Mouse (Mus musculus) mesoderm, embryonic 11.5 days (tissue): ENCODE results near the gene Znhit3.

Experiments used
- DNase-seq: peaks from one replicate; pipeline ENCODE4 v3.0.0-alpha.2; 2012; ENCODE audit warnings: low read depth, low spot score

The Znhit3 gene

DNA sequence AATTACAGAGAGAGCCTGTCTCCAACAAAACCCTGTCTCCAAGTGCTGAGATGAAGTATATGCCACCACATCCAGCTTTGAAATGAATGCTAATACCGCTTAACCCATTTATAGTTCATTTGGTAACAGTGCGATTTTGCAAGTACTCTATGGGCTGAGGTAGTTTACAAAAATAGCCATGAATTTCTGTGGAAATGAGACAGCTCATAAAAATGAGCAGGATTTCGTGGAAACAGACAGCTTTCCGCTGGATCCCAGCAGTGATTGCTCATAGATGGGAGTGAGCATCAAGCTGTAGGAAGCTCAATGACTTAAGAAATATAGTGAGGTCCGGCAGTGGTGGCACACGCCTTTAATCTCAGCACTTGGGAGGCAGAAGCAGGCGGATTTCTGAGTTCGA is 4.8 kb upstream of the Znhit3 start:
- no peak for DNase-seq

DNA sequence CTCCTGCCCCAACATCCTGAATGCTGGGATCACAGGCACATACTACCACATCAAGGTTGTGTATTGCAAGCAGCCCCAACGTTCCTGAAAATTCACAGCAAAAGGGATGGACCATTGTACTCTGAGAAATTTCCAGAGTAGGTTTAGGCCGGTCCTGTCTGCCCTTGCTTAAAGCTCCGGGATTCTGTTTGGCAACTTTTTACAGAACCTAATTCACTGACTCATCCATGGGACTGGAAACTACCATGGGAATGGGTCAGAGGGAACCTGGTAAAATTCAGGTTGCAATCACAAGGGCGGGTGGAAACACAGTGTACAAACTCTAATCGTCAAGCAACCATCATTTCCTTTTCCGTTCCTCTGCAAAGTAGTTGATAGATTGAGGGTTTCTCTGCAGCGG is 3.8 kb upstream of the Znhit3 start:
- no peak for DNase-seq

DNA sequence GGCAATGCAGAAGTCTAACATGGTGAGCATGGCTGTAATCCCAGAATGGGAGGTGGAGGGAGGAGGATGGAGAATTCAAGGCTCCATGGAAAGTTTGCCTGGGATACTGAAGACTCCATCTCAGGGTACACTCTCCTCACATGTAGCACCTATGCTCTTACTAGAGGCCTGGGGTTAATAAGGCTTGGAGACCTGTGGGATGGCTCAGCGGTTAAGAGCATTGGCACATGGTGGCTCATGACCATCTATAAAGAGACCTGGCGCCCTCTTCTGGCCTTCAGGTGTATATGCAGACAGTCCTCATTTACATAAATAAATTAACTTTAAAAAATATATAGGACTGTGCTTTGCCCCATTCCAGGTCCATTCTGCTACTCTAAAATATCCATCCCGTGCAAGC is 3.1 kb upstream of the Znhit3 start:
- peak; percentile 40 for DNase-seq

DNA sequence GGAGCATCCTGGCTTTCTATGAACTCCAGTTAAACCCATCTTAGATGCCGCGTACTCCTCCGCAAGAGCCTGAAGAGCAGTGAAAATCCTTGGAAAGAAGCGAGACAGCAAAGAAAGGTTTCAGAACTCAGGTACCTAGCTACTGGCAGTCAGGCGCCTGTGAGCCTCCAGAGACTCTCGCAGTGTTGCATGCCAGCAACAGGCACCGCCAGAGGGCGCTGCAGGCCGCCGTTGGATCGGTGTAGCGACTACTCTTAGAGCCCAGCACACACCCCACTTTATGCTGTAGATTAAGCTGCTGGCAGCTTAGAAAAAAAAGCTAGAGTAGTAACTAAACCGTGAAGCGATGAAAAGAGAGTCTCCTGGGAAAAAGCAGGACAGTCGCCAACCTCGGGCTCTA is 2.3 kb upstream of the Znhit3 start:
- DNase-seq: peak; percentile 88

DNA sequence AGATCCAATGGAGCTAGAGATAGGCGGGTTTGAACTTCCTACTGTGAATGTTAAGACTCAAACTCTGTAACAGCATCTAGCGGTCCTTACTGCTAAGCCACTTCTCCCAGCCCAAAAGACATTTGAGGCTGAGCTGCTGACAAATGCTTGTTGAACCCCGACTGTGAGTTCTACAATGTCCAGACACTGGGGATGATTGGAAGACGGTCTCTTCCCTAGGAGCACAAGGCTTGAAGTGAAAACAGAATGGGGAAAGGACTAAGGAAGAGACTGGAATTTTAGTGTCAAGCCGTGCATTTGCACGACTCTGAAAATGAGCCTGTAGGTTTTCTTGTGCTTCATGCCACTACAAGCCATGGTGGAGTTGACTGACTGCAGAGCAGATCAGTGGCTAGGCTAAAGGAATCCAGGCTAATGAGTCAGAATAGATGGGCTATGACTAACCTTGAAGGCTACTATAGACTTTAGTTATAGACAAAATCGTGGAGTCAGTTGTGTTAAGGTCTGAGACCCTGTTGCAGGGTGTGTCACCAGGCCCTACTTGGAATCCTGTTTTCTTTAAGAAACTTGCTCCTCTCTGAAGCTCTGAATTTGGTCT is 636 bp upstream of the Znhit3 start:
- no peak for DNase-seq

DNA sequence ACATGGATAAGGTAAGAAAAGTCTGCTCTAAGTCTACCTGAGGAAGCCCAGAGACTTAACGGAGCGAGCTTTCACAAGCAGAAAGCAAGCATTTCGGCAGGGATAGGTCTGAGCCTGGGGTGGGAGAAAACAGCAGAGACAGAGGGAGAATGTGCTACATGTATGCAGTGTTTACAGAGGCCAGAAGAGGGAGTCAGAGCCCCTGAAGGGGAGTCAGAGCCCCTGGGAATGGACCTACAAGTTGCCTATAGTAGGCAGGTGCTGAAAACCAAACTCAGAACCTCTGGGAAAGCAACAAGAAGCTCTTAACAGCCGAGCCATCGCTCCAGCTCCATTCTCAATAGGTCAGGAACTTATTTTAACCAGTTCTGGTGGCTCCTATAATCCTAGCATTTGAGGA is 1.5 kb downstream of the Znhit3 start:
- no peak for DNase-seq

DNA sequence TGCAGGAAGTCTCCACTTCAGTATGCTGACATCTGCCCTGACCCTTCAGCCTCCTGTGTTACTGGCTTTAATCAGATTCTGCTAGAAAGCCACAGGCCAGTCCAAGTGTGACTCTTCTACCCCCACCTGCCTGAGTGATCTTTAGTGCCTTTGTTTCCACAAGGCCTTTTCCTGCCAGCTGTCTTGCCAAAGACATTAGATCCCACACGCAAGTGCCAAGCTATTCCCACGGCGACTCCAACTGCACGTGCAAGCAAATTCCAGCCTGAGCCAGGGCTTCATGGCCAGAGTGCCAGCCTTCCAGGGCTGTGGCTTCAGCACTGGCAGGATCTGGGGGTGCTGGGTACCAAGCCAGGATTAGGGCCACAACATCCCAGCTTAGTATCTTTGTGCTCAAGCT is 5.8 kb downstream of the Znhit3 start:
- DNase-seq: no peak

DNA sequence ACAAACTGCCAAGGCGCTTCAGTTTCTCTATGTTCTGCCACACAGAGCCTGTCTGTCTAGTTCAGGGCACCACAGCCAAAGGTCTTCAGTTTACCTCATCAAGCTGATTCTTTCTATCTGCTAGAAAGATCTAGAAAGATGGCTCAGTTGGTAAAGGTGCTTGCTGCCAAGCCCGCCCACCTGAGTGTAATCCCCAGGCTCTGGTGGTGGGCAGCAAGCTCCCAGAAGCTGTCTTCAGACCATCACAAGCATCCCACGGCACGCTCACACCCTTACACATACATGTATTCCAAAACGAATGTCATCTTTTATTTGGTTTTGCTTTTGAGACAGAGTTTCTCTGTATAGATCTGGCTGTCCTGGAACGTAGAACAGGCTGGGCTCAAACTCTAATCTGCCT is 7.7 kb downstream of the Znhit3 start:
- DNase-seq: no peak

DNA sequence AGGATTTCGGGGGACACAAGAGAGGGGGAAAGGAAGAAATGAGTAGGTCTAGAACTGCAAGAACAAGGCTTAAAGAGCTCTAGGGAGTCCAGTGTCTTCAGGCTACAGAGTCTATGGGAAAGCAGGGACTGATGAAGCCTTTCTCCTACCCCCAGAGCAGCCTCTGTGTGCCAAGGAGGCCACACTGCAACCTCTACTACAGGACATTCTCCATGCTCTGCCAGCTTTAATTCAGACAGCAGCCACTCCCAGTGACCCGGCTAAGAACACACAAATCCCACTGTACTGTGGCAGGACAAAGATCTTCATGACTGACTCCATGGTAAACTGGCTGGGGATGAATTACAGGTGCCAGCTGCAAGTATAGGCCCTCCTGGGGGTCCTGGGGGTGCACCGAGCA is 9.1 kb downstream of the Znhit3 start:
- DNase-seq: no peak

DNA sequence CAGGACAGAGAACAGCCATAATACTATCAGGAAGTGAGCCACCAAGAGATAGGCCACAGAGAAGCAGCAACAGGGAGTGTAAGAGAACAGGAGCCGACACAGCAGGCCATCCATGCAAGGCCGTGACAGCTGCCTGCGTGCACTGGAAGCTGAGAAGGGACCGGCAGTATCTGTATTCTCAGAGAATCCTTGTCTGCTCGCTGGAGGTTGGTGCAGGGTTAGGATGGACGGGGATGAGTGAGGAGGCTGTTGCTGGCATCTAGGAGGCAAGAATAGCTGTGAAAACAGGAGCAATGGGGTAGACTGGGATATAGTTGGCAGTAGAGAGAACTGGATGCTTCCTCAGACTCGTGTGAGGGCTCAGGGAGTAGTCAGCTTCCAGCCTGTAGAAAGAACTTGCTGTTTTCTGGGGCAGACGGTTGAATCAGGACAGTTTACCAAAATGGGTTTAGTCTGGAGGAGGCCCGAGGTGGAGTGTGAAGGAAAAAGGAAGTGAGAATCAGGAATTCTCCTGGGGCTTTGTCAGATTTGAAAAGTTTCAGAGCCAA is 11.5 kb downstream of the Znhit3 start:
- no peak for DNase-seq

DNA sequence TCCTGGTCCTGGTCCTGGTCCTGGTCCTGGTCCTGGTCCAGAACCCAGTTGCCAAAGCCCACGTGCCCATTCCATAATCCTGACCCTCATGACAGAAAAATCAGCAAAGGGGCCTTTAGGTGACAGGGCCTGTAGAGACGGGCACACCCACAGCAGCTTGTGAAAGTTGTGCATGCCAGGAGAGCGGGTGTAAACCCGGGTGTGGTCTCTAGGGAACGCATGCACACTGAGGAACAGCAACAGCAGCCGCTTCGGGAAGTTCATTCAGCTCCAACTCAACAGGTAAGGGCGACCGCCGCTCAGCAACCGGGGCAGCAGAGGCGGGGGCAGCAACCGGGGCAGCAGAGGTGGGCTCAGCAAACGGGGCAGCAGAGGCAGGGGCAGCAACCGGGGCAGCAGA is 23.1 kb downstream of the Znhit3 start:
- DNase-seq: no peak

DNA sequence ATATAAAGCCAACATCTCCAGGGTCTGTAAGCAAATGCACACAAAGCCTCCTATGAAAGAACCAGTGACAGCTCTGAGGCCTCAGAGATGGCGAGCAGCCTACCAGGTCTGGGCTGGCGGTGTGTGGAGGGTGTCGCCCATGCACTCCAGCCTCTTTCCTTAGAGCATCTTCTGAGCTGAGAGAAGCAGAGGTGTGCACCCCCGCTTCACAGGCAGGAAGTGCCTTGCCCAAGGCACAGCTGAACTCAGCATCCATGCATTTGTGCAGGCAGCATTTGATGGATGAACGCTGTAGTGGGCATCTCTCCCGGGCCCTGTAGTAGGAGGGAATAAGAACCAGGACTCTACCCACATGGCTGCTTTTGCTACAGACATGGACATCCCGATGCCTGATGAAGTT is 24.5 kb downstream of the Znhit3 start:
- DNase-seq: no peak

DNA sequence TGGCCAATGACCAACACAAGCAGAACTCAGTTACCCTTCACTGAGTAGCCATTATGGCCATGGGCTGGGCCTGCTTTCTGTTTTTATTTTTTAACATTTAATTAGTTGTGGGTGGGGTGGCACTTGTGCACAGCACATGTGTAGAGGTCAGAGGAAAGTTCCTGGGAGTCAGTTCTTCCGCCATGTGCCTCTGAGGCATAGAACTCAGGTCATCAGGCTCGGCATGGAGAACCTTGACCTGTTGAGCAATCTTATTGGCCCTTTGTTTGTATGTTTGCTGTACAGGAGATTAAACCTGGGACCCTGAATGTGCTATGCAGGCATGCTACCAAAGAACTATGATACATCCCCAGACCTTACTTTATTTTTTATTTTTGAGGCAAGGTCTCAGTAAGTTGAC is 26.7 kb downstream of the Znhit3 start:
- DNase-seq: no peak

DNA sequence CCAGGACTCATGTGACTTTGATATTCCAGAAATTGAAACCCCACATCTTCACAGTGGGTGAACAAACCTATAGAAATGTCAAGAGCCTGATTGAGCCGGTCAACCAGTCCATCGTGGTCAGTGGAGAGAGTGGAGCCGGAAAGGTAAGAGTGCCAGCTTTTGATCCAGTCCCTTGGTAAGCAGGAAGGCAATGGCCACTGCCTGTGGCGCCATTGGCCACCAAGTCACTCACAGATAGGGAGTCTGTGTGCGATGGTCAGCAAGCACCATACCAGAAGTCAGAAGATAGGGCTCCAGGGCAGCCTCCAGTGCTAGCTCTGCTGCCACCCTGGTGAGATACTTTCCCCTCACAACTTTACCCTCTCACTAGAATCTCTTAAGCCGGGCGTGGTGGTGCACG is 28.1 kb downstream of the Znhit3 start:
- DNase-seq: no peak

DNA sequence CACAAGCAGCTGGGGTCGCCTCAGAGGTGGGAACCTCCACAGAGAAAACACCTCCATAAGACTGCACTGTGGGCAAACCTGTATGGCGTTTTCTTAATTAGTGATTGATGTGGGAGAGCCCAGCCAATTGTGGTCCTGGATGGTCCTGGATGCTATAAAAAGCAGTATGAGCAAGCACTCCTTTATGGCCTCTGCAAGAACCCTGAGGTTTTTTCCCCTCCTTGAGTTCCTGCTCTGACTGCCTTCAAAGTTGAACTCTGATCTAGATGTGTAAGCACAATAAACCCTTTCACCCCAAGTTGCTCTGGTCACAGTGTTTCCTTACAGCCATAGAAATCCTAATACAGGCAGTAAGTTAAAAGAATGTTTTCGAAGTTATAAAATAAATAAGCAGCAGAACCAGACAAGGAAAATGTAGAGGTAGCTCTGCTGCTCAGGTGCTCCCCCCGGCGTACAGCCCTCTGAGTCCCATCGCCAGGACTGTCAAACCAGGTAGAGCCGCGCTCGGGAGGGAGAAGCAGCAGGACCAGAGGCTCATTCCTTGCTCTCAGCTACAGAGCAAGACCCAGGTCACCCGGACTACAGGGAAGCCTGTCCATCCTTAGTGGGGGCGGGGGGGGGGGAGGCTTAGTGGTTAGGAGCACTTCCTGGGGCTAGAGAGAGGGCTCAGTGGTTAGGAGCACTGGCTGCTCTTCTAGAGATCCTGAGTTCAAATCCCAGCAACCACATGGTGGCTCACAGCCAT is 29.2 kb downstream of the Znhit3 start:
- DNase-seq: no peak

DNA sequence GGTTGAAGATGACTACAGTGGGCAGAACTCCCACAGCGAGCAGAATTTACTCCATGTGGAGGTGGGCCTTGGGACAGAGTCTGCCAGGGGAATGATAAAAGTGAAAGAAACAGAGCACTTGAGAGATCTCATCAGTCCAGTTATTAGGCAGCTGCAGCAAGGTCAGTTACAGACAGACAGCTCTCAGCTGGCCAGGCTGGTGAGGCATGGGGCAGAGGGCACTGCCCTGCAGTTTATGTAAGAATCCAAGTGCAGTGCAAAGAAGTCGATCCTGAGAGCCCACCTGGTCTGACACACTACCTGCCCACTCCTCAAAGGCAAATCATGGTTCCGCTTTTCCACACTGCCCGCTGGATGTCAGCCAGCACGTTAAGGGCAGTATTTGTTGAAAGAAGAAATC is 29.9 kb downstream of the Znhit3 start:
- DNase-seq: no peak

DNA sequence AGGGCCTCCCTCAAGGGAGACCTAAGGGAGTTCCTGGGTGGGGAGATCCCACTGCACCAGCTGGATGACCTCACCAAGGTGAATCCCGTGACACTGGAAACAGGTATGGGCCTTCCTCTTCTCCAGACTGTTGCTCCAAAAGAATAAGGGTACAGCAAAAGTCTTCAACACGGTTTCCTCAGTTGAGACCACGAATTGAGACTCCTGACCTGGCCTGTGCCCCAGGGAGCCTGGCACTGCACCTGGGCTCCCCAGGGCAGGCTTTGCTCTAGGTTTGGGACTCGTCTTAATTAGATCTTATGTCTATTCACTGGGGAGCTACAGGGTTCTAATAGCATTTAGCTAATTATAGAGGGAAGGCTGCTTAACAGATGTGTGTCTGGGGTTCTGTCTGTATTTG is 30.9 kb downstream of the Znhit3 start:
- no peak for DNase-seq

DNA sequence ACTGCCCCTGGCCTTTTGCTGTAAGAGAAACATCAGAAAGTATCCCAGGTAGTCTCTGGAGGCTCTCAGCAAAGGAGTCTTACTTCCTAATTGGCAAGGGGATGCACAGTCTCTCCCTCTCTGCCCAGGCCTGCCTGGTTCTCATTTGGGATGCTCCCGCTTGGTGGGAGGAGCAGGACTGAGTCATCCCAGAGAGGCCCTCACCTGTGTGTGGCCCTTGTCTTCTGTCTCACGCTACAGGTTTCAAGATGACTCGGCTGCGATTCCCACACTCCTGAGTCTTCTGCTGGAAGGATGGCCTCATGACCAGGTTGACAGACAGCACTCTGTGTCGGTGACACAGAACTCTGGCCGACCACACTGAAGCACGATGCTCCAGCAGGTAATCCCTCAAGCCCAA is 33.8 kb downstream of the Znhit3 start:
- no peak for DNase-seq

DNA sequence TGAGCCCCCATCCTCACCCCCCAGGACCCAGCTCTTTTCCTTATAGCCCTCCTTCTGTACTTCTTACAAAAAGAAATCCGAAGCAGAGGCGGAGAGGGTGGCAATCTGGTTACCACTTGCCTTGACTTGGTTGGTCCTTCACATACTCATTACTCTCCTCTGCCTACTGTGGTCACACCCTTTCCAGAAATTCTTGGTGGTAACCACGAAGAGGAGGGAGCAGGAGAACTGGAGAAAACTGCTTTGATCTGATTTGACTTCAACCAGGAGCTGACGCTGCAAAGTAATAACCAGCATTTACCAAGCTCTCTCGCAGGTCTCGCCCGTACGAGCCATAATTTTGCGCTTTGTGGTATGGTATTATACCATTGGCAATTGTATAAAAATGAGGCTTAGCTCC is 35.2 kb downstream of the Znhit3 start:
- no peak for DNase-seq

DNA sequence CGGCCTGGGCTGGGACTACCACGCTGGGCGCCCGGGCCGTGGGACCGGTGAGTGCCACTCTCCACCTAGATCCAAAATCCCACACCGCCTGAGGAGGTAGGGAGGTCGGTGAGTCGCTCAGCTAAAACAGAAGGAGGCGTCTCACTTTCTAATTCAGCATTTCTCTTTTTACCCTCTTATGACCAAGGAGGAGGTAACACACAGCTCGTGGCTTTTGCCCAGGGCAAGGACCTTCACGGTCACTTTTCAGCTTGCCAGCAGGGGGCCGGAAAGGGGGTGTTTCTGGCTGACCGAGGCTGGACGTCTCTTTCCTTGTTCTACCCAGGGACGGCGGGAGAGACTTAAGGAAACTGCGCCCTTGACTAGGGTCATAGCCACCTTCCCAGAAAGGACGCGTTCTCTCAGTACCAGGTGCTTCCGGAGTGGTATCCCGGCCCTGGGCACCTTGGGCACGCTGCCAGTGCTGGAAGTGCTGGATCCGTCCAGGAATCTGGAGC is 35.7 kb downstream of the Znhit3 start:
- DNase-seq: peak; percentile 64

DNA sequence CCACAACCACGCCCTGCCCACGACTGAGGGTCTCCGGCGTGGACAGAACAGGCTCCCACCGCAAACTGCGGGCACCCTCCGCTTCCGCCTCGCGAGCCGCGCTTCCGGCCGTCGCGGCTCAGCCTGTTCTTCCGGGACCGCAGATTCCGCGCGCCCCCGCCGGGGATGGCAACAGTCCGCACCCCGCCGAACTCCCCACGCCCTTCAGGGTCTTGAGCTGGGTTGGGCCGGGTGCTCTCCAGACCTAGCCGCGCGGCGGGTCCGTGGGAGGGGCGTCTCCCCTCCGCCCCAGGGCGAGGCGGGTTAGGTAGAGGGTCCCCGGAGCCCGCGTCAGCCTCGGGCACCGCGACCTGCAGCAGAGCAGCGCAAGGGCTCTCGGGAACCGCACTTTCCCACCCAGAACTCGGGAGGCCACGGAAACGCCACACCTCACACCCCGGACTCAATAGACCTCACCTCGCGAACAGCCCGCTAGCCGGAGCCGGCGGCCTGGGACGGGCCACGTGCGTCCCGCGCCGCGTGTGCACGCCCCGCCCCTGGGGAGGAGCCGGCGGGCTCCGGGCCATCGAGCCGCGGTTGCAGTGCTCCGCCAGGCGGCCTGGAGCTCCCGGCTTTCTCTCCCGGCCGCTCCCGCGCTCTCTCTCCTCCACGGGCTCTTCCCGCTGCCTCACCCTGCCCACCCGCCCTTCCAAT is 36.2 kb downstream of the Znhit3 start, which contains the start of the genes Myo19 and Pigw:
TSS of gene Myo19 (plus strand) at position 377 of the 693 bp plus-strand sequence.
TSS of gene Pigw (minus strand) at position 514 of the 693 bp plus-strand sequence.
- DNase-seq: peak; percentile 82

DNA sequence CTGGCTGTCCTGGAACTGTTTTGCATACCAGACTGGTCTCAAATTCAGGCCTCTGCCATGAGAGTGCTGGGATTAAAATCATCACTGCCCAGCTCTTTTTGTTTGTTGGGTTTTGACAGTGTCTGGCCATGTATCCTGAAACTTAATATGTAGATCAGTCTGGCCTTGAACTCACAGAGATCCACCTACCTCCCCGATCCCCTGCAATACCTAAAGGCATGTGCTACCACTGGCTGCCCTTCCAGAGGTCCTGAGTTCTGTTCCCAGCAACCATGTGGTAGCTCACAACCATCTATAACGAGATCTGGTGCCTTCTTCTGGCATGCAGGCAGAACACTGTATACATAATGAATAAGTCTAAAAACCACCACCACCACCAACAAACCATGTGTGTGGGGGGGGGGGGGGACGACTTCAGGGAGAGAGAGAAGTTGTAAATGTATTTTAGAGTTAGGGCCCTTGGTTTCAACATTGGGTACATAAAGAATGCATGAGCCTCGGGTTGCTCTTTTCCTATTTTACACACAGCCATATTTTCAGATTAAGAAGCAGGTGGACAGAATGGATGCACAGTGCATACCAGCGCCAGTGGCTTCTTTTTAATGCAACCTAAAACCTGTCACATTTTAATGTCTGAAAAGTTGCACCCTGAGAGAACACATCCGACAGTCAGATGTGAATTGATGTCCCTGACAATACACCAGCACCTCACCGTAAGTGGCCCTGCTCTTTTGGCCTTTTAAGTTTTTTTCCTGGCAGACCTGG is 37.0 kb downstream of the Znhit3 start:
- no peak for DNase-seq
